Mouse (Mus musculus) activated CD4-positive, CD25-positive, alpha-beta regulatory T cell, adult 4 months (primary cell): ENCODE measurements around the gene Eif2ak4. TPM values are rescaled to one million over a fixed set of nuclear protein-coding genes. Genes with fewer than 3 reads are reported as not detected.

Source experiments
- ATAC-seq: one replicate; pipeline ENCODE4 v1.8.0; 2017
- polyA plus RNA-seq, 2 experiments: library from polyadenylated mRNA; unstranded; fragments of 100-300 nt; shearing (Covaris generic); gene quantifications; one replicate each; pipeline ENCODE4 v1.2.1; 2017

Eif2ak4 gene
- polyA plus RNA-seq, 2 experiments from 2014 or later, result 2.0 to 2.7 TPM

GRCm38 (mm10) chr2:118465894-118466293 lies 77.5 kb downstream of the Eif2ak4 start:
- ATAC-seq, result no peak

GRCm38 (mm10) chr2:118466601-118467000 lies 78.2 kb downstream of the Eif2ak4 start:
- ATAC-seq, result no peak

GRCm38 (mm10) chr2:118468354-118468753 lies 79.9 kb downstream of the Eif2ak4 start:
- no peak for ATAC-seq

- ATAC-seq, result peak; percentile 5
These were observed 90.6 kb downstream of the Eif2ak4 start for GRCm38 (mm10) chr2:118478833-118479549.

- peak; percentile 93 for ATAC-seq
These were observed 91.1 kb downstream of the Eif2ak4 start, which contains the start of gene Srp14 for GRCm38 (mm10) chr2:118479550-118479909. Gene Srp14, minus strand, starts transcription at chr2:118479711.

- ATAC-seq, result no peak
These were observed 92.5 kb downstream of the Eif2ak4 start for GRCm38 (mm10) chr2:118480886-118481285.

- ATAC-seq, result no peak
These were observed 94.6 kb downstream of the Eif2ak4 start for GRCm38 (mm10) chr2:118483032-118483431.

GRCm38 (mm10) chr2:118484386-118484898 lies 96.0 kb downstream of the Eif2ak4 start:
- no peak for ATAC-seq

- ATAC-seq, result no peak
These were observed 97.0 kb downstream of the Eif2ak4 start for GRCm38 (mm10) chr2:118485415-118485814.

GRCm38 (mm10) chr2:118486933-118487332 lies 98.5 kb downstream of the Eif2ak4 start:
- ATAC-seq, result peak; percentile 57

- ATAC-seq, result no peak
These were observed 99.4 kb downstream of the Eif2ak4 start for GRCm38 (mm10) chr2:118487806-118488205.

GRCm38 (mm10) chr2:118490241-118491091 lies 102.0 kb downstream of the Eif2ak4 start:
- peak; percentile 19 for ATAC-seq

- peak; percentile 62 for ATAC-seq
These were observed 102.9 kb downstream of the Eif2ak4 start for GRCm38 (mm10) chr2:118491281-118491731.

- no peak for ATAC-seq
These were observed 103.5 kb downstream of the Eif2ak4 start for GRCm38 (mm10) chr2:118491741-118492395.

- ATAC-seq, result no peak
These were observed 106.6 kb downstream of the Eif2ak4 start for GRCm38 (mm10) chr2:118495024-118495423.

- ATAC-seq, result no peak
These were observed 109.5 kb downstream of the Eif2ak4 start for GRCm38 (mm10) chr2:118497890-118498289.

- ATAC-seq, result no peak
These were observed 110.1 kb downstream of the Eif2ak4 start for GRCm38 (mm10) chr2:118498476-118498875.

GRCm38 (mm10) chr2:118499135-118499961 lies 110.9 kb downstream of the Eif2ak4 start:
- no peak for ATAC-seq

GRCm38 (mm10) chr2:118500191-118500590 lies 111.8 kb downstream of the Eif2ak4 start:
- no peak for ATAC-seq

GRCm38 (mm10) chr2:118507126-118507525 lies 118.7 kb downstream of the Eif2ak4 start:
- ATAC-seq, result no peak

GRCm38 (mm10) chr2:118509688-118510446 lies 121.4 kb downstream of the Eif2ak4 start:
- no peak for ATAC-seq
